Comparison of ENCODE assay signal across 27 mouse cellular contexts in genomic region chr17:5467177-5467576, GRCm38 (mm10). TPM values are rescaled to one million over a fixed set of nuclear protein-coding genes. Genes with fewer than 3 reads are reported as not detected.
DNase-seq lines count a peak whose midpoint lies in the region; ATAC-seq and TF ChIP-seq lines count a peak whose summit lies in the region.
"Had no signal": no experiment of that assay in that cellular context is flagged by ENCODE, and none has a peak within 500 bp of the region (broad histone marks: within the 10 kb centered on the region; RNA-seq: fewer than 3 reads in every experiment).

No protein-coding gene starts in this region.

- no peaks in the 10 kb centered on the region for H3K9me3 ChIP-seq in kidney, embryonic 16.5 days (ENCODE audit: low read length)
- no peaks in the 10 kb centered on the region for H3K9me3 ChIP-seq in lung, postnatal 0 days (ENCODE audit: low read length)
- no peaks in the 10 kb centered on the region for H3K9me3 ChIP-seq in hindbrain, embryonic 16.5 days (ENCODE audit: control insufficient read depth, low read length)
- H3K9me3 ChIP-seq: embryonic facial prominence, embryonic 10.5 days; midbrain, embryonic 15.5 days; neural tube, embryonic 13.5 days; stomach, embryonic 15.5 days had no signal

- no peak for TF ChIP-seq EP300 in lung, postnatal 0 days (IDR thresholded peaks at IDR 0.05)

- H3K36me3 ChIP-seq in kidney, embryonic 16.5 days (ENCODE audit: insufficient read depth, low read length) = no peaks in the 10 kb centered on the region
- H3K36me3 ChIP-seq in lung, postnatal 0 days (ENCODE audit: insufficient read depth, low read length) = no peaks in the 10 kb centered on the region
- no peaks in the 10 kb centered on the region for H3K36me3 ChIP-seq in hindbrain, embryonic 16.5 days (ENCODE audit: control insufficient read depth, insufficient read depth, low read length)
- H3K36me3 ChIP-seq: embryonic facial prominence, embryonic 10.5 days; midbrain, embryonic 15.5 days; neural tube, embryonic 13.5 days; stomach, embryonic 15.5 days had no signal

- DNase-seq in heart, adult 11 months = peak; percentile 70
- no peak for DNase-seq in heart, postnatal 36 days
- DNase-seq in kidney, postnatal 25 days = no peak
- no peak for DNase-seq in lung, postnatal 0 days (ENCODE audit: low spot score)
- DNase-seq in lung, adult 18-20 months = no peak
- DNase-seq in retina, postnatal 1 day = peak; percentile 50
- DNase-seq: adrenal gland, postnatal 25 days; cerebellum, adult 11 months; cerebellum, adult 9-11 months; gastrocnemius, postnatal 36 days; layer of hippocampus, adult 9-11 months; thymus, adult 18-20 months; thymus, postnatal 36 days had no signal

- no peaks in the 10 kb centered on the region for H3K27me3 ChIP-seq in kidney, embryonic 16.5 days (ENCODE audit: insufficient read depth, low read length)
- H3K27me3 ChIP-seq in lung, postnatal 0 days (replicated peaks; ENCODE audit: insufficient read depth, low read length) = no peaks in the 10 kb centered on the region
- no peaks in the 10 kb centered on the region for H3K27me3 ChIP-seq in hindbrain, embryonic 16.5 days (replicated peaks; ENCODE audit: control insufficient read depth, insufficient read depth, low read length)
- H3K27me3 ChIP-seq: midbrain, embryonic 15.5 days; neural tube, embryonic 13.5 days; stomach, embryonic 15.5 days had no signal

- 31% methylated on average over 4 of the region's 4 CpGs for WGBS in kidney, embryonic 16.5 days
- 46% methylated on average over 4 of the region's 4 CpGs for WGBS in lung, postnatal 0 days
- 54% methylated on average over 4 of the region's 4 CpGs for WGBS in hindbrain, embryonic 16.5 days

- H3K4me3 ChIP-seq in kidney, embryonic 16.5 days (ENCODE audit: low read length) = no peak overlapping the region
- no peak overlapping the region for H3K4me3 ChIP-seq in lung, postnatal 0 days (ENCODE audit: low read depth, low read length)
- no peak overlapping the region for H3K4me3 ChIP-seq in hindbrain, embryonic 16.5 days (ENCODE audit: low read length)
- H3K4me3 ChIP-seq: embryonic facial prominence, embryonic 10.5 days; left cerebral cortex, adult 2 months; midbrain, embryonic 15.5 days; myocyte; neural tube, embryonic 13.5 days; stomach, embryonic 15.5 days had no signal

- H3K9ac ChIP-seq in kidney, embryonic 16.5 days (replicated peaks; ENCODE audit: low read length) = no peak overlapping the region
- H3K9ac ChIP-seq in lung, postnatal 0 days (replicated peaks; ENCODE audit: low read depth) = no peak overlapping the region
- H3K9ac ChIP-seq in hindbrain, embryonic 16.5 days (ENCODE audit: low read depth, low read length) = no peak overlapping the region
- H3K9ac ChIP-seq: hindbrain, embryonic 14.5 days; liver, embryonic 14.5 days; midbrain, embryonic 15.5 days; neural tube, embryonic 13.5 days; stomach, embryonic 15.5 days had no signal

- intact Hi-C loops in heart, postnatal 36 days (cut with DNase I) = no loop called here

- H3K4me2 ChIP-seq in kidney, embryonic 16.5 days (replicated peaks; ENCODE audit: low read depth, low read length) = no peak overlapping the region
- H3K4me2 ChIP-seq in lung, postnatal 0 days (replicated peaks; ENCODE audit: low read depth, low read length) = no peak overlapping the region
- no peak overlapping the region for H3K4me2 ChIP-seq in hindbrain, embryonic 16.5 days (ENCODE audit: low read length)
- H3K4me2 ChIP-seq: hindbrain, embryonic 14.5 days; midbrain, embryonic 15.5 days; neural tube, embryonic 13.5 days; stomach, embryonic 15.5 days had no signal

- H3K4me1 ChIP-seq in kidney, embryonic 16.5 days (ENCODE audit: insufficient read depth, low read length) = peaks cover 6% of the 10 kb centered on the region; the same call in 1 of the 2 replicates
- no peaks in the 10 kb centered on the region for H3K4me1 ChIP-seq in lung, postnatal 0 days (ENCODE audit: insufficient read depth, low read depth, low read length)
- no peaks in the 10 kb centered on the region for H3K4me1 ChIP-seq in hindbrain, embryonic 16.5 days (ENCODE audit: control insufficient read depth, insufficient read depth, low read depth, low read length)
- H3K4me1 ChIP-seq: embryonic facial prominence, embryonic 10.5 days; midbrain, embryonic 15.5 days; neural tube, embryonic 13.5 days; stomach, embryonic 15.5 days had no signal

- ATAC-seq in kidney, embryonic 16.5 days (ENCODE audit: low FRiP score, low TSS enrichment) = peak; percentile 82
- no peak for ATAC-seq in lung, postnatal 0 days
- no peak for ATAC-seq in hindbrain, embryonic 16.5 days
- ATAC-seq: CD4-positive, CD25-positive, alpha-beta regulatory T cell, adult 4 months; forebrain, embryonic 16.5 days; intestine, embryonic 16.5 days; midbrain, embryonic 15.5 days had no signal

- peak; percentile 33 for TF ChIP-seq CTCF in lung, postnatal 0 days (IDR thresholded peaks at IDR 0.05)

- no peak overlapping the region for H3K27ac ChIP-seq in kidney, embryonic 16.5 days (ENCODE audit: low read length)
- H3K27ac ChIP-seq in lung, postnatal 0 days (ENCODE audit: low read length) = no peak overlapping the region
- no peak overlapping the region for H3K27ac ChIP-seq in hindbrain, embryonic 16.5 days (ENCODE audit: low read depth, low read length)
- H3K27ac ChIP-seq: embryonic facial prominence, embryonic 10.5 days; hindbrain, embryonic 14.5 days; left cerebral cortex, adult 2 months; liver, embryonic 14.5 days; midbrain, embryonic 15.5 days; neural tube, embryonic 13.5 days; stomach, embryonic 15.5 days had no signal

RNA-seq across cellular contexts. Expression of gene Zdhhc14, which starts 25.2 kb away (rescaled TPM):
- total RNA-seq in heart, postnatal 36 days (2021) = 1 to 10 TPM; 4.6 to 4.7 TPM
- polyA plus RNA-seq in kidney, embryonic 16.5 days (2015; fragmentation: Nextera tagmentation; extraction: Ambion mirVana) = 1.4 and 2.5 TPM in 2 replicates
- 4.2 and 4.6 TPM in 2 replicates for polyA plus RNA-seq in lung, postnatal 0 days (2015; fragmentation: Nextera tagmentation; extraction: Ambion mirVana)
- 5.0 and 9.0 TPM in 2 replicates for polyA plus RNA-seq in hindbrain, embryonic 16.5 days (2015; fragmentation: Nextera tagmentation; extraction: Ambion mirVana)

RNA-seq across cellular contexts. Expression of gene Tmem242, which starts 27.1 kb away (rescaled TPM):
- 100 to 1,000 TPM; 154 TPM for total RNA-seq in heart, postnatal 36 days (2021)
- polyA plus RNA-seq in kidney, embryonic 16.5 days (2015; fragmentation: Nextera tagmentation; extraction: Ambion mirVana) = 140 and 141 TPM in 2 replicates
- 84.3 and 89.0 TPM in 2 replicates for polyA plus RNA-seq in lung, postnatal 0 days (2015; fragmentation: Nextera tagmentation; extraction: Ambion mirVana)
- polyA plus RNA-seq in hindbrain, embryonic 16.5 days (2015; fragmentation: Nextera tagmentation; extraction: Ambion mirVana) = 112 and 118 TPM in 2 replicates

RNA-seq across cellular contexts. Expression of gene Ldhal6b, which starts 48.6 kb away (rescaled TPM):
- total RNA-seq in heart, postnatal 36 days (2021) = under 1 TPM; 0.28 to 0.60 TPM
- polyA plus RNA-seq in kidney, embryonic 16.5 days (2015; fragmentation: Nextera tagmentation; extraction: Ambion mirVana) = not detected in 2 replicates
- not detected in 2 replicates for polyA plus RNA-seq in lung, postnatal 0 days (2015; fragmentation: Nextera tagmentation; extraction: Ambion mirVana)
- polyA plus RNA-seq in hindbrain, embryonic 16.5 days (2015; fragmentation: Nextera tagmentation; extraction: Ambion mirVana) = not detected in 2 replicates
- polyA plus RNA-seq: CD4-positive, CD25-positive, alpha-beta regulatory T cell, adult 4 months; embryonic facial prominence, embryonic 10.5 days; forebrain, embryonic 16.5 days; heart, embryonic 14.5 days; intestine, embryonic 16.5 days; midbrain, embryonic 15.5 days; stomach, embryonic 15.5 days had no signal

Comparison
In these comparisons a context has a peak if more than half of its experiments do, and no peak if none do; other contexts are left out.
1. DNase-seq: peak in heart, adult 11 months (single experiment) and retina, postnatal 1 day (single experiment); none in heart, postnatal 36 days (0 of 2), kidney, postnatal 25 days (0 of 2), lung, postnatal 0 days (single experiment) and lung, adult 18-20 months (0 of 2).